Mouse (Mus musculus): ENCODE measurements around the gene Ccdc80. TPM values are rescaled to one million over a fixed set of nuclear protein-coding genes. Genes with fewer than 3 reads are reported as not detected.

Ccdc80 gene
- polyA plus RNA-seq (2016; fragmentation: Nextera tagmentation; extraction: Ambion mirVana): 49.4 and 51.1 TPM in 2 replicates

DNA sequence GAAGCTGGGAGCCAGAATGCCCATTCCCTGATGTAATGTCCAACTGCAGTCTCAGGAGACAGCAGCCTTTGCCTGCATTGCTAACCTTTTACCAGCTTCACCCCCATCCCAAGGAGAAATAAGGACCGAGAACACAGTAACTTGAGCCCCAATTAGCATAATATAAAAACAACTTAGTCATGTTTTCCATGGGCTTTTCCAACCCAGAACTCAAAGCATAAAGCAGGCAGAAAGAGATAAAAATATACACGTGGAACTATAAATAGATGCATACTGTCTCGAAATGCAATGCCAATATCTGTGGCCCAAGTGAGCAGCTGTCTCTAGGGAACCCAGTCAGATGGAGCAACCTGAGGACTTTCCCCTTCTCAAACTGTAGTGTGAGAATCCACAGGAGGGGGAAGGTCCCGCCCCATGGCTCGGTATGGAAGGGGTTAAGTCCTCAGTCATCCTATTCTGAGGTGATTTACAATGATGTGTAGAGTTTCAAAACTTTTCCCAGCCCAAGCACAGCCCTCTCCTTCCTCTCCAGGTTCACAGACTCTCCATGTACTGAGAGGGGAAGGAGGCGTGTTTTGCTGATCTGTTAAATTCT lies at the start of gene Ccdc80:
Gene Ccdc80, plus strand, starts transcription at position 266 of the 595 bp plus-strand sequence.
- H3K9ac ChIP-seq (replicated peaks): peak within 1 kb of the TSS; percentile 74
- no peaks in the 10 kb centered on the region for H3K27me3 ChIP-seq
- H3K4me2 ChIP-seq: peak within 1 kb of the TSS; percentile 77
- H3K36me3 ChIP-seq: no peaks in the 10 kb centered on the region
- WGBS: 16% methylated on average over 6 of the region's 6 CpGs
- H3K27ac ChIP-seq: peak within 1 kb of the TSS; percentile 87
- ATAC-seq (ENCODE audit: insufficient number of reproducible peaks, insufficient read depth, low FRiP score, low TSS enrichment, low read depth): peak; percentile 83
- H3K4me1 ChIP-seq (replicated peaks): peaks cover 49% of the 10 kb centered on the region
- H3K9me3 ChIP-seq: no peaks in the 10 kb centered on the region
- H3K4me3 ChIP-seq (replicated peaks): peak within 1 kb of the TSS; percentile 55

DNA sequence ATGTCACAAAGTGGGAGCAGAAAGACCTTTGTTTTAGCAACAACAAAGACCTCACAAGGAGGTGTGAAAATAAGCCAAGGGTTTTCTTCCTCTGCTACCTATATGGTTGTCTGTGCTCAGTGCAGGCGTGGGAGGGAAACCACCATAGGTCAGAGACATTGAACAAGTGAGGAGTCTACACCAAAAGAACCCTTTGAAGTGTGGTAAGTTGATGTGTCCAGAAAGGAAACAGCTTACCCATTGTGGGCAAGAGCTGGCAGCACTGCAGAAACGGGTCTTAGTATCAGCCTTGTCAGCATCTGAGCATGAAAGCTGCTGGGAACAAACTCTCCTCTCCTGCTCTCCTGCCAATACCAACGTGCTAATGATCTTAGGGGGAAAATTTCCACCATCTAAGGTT lies 48.4 kb upstream of the Ccdc80 start:
- Histone ChIP-seq H3K9ac (replicated peaks) (no peak overlapping the region), H3K4me2 (no peak overlapping the region), H3K9me3 (no peaks in the 10 kb centered on the region), H3K27ac (no peak overlapping the region), H3K36me3 (no peaks in the 10 kb centered on the region), H3K27me3 (no peaks in the 10 kb centered on the region), H3K4me1 (replicated peaks) (no peaks in the 10 kb centered on the region), H3K4me3 (replicated peaks) (no peak overlapping the region)
- 43% methylated on average over 3 of the region's 3 CpGs for WGBS
- ATAC-seq (ENCODE audit: insufficient number of reproducible peaks, insufficient read depth, low FRiP score, low TSS enrichment, low read depth): no peak

DNA sequence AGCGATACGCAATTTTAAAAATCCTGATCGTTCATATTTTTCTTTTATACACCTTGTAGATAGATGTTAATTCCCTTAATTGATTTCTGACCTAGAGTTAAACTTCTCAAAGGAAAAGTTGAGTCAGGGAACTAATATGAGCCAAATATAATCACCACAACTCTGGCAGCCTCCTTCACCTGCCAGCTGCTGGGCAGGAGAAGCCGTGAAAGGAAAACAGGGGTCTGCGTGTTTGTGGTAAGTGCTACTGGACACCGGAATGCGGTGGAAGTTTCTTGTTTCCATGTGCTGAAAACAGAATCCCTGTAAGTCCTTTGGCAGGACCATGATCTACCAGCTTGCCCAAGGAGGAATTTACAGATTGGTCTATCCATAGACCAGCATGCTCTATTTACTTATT lies 36.0 kb upstream of the Ccdc80 start:
- 85% methylated on average over 7 of the region's 7 CpGs for WGBS
- Histone ChIP-seq H3K9ac (replicated peaks) (no peak overlapping the region), H3K27me3 (no peaks in the 10 kb centered on the region), H3K27ac (no peak overlapping the region), H3K4me3 (replicated peaks) (no peak overlapping the region), H3K4me1 (replicated peaks) (no peaks in the 10 kb centered on the region), H3K36me3 (no peaks in the 10 kb centered on the region), H3K4me2 (no peak overlapping the region), H3K9me3 (no peaks in the 10 kb centered on the region)
- no peak for ATAC-seq (ENCODE audit: insufficient number of reproducible peaks, insufficient read depth, low FRiP score, low TSS enrichment, low read depth)

DNA sequence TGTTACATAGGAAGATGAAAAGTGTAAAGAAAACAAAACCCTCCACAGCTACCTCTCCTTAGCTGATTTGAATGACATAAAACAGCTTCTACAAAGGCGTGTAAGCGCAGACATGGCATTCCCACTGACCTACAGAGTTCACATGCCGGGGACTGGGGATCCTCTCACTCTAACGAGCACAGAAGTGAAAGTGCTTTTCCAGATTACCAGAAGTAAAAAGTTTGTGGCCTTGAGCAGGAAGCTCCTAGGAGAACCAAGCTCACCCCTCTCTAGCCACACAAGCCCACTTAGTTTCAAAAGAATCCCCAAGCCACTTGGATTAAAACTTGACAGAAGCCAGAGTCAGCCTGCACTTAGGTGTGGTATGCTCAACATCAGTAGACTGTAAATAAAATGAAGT lies 35.3 kb upstream of the Ccdc80 start:
- no peak overlapping the region for H3K27ac ChIP-seq
- H3K4me3 ChIP-seq (replicated peaks): no peak overlapping the region
- 45% methylated on average over 4 of the region's 4 CpGs for WGBS
- H3K4me2 ChIP-seq: no peak overlapping the region
- no peaks in the 10 kb centered on the region for H3K4me1 ChIP-seq (replicated peaks)
- H3K27me3 ChIP-seq: no peaks in the 10 kb centered on the region
- H3K36me3 ChIP-seq: no peaks in the 10 kb centered on the region
- no peak overlapping the region for H3K9ac ChIP-seq (replicated peaks)
- no peaks in the 10 kb centered on the region for H3K9me3 ChIP-seq
- no peak for ATAC-seq (ENCODE audit: insufficient number of reproducible peaks, insufficient read depth, low FRiP score, low TSS enrichment, low read depth)

DNA sequence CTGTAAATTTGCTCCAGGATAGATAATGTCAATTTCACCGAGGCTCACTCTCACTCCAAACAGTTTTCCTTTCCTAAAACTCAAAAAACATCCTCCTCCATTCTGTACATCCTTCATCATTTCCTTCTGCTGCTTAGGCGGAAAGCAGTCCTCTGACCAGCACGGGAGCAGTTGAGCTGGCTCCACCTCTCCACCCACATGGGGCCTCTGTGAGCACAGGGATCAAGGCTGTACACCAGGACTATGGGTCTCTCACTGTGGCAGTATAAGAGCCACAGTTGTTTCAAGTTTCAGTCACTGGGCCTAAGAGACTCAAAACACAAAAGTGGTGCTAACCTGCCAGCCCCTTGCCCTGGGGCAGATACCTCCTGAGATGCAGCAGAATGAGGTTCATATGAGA lies 32.1 kb upstream of the Ccdc80 start:
- no peaks in the 10 kb centered on the region for H3K4me1 ChIP-seq (replicated peaks)
- no peak overlapping the region for H3K4me2 ChIP-seq
- H3K27me3 ChIP-seq: no peaks in the 10 kb centered on the region
- 53% methylated on average over 3 of the region's 3 CpGs for WGBS
- H3K9ac ChIP-seq (replicated peaks): no peak overlapping the region
- no peaks in the 10 kb centered on the region for H3K36me3 ChIP-seq
- no peaks in the 10 kb centered on the region for H3K9me3 ChIP-seq
- H3K4me3 ChIP-seq (replicated peaks): no peak overlapping the region
- ATAC-seq (ENCODE audit: insufficient number of reproducible peaks, insufficient read depth, low FRiP score, low TSS enrichment, low read depth): no peak
- H3K27ac ChIP-seq: no peak overlapping the region

DNA sequence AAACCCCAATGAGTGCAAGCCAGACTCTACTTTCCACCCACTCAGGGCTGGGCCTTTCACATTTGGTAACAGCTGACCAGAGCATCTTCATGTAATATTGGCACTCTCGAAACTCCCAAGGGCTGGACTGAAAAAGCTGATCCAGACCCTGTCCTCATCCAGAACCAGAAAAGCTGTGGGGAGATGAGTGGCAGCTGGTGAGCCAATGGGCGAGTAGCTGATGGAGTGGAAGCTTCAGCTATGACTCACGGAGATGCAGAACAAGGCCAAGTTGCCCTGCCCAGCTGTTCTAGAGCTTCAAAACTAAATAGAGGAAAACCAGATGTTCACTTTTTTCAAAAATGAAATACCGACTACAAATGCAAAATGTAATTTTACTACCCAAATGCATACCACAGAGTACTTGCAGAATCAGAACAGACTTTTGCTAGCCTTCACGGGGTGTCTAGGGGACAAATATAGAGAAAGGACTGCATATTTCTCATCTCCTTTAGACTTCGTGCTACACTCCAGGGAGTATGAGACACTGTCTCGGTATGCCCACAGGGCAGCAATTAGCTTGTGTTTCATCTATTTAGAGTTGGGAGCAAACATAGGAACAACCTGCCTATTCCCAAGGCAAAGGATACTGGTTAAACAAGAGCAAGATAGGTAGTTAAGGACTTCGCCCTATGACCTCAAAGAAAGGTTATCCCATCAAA lies 22.7 kb upstream of the Ccdc80 start:
- Histone ChIP-seq H3K4me2 (no peak overlapping the region), H3K27me3 (no peaks in the 10 kb centered on the region), H3K36me3 (no peaks in the 10 kb centered on the region), H3K27ac (no peak overlapping the region), H3K9ac (replicated peaks) (no peak overlapping the region), H3K9me3 (no peaks in the 10 kb centered on the region), H3K4me1 (replicated peaks) (no peaks in the 10 kb centered on the region), H3K4me3 (replicated peaks) (no peak overlapping the region)
- ATAC-seq (ENCODE audit: insufficient number of reproducible peaks, insufficient read depth, low FRiP score, low TSS enrichment, low read depth): no peak
- 78% methylated on average over 8 of the region's 8 CpGs for WGBS

DNA sequence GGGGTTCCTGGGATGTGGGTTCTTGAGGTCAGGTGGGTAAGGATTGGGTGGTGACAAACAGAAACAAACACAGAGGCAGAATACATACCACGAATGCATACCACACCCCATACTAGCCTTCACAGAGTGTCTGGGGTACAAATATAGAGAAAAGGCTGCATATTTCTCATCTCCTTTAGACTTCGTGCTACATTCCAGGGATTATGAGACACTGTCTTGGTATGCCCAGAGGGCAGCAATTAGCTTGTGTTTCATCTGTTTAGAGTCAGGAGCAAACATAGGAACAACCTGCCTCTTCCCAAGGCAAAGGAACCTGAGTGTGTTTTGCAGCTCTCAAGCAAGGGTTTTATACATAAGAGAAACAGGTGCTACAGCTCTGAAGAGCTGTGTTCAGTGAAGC lies 21.8 kb upstream of the Ccdc80 start:
- 75% methylated on average over 2 of the region's 2 CpGs for WGBS
- no peaks in the 10 kb centered on the region for H3K36me3 ChIP-seq
- no peak overlapping the region for H3K4me2 ChIP-seq
- H3K27me3 ChIP-seq: no peaks in the 10 kb centered on the region
- no peak overlapping the region for H3K4me3 ChIP-seq (replicated peaks)
- H3K9ac ChIP-seq (replicated peaks): no peak overlapping the region
- H3K4me1 ChIP-seq (replicated peaks): no peaks in the 10 kb centered on the region
- no peaks in the 10 kb centered on the region for H3K9me3 ChIP-seq
- no peak for ATAC-seq (ENCODE audit: insufficient number of reproducible peaks, insufficient read depth, low FRiP score, low TSS enrichment, low read depth)
- no peak overlapping the region for H3K27ac ChIP-seq

DNA sequence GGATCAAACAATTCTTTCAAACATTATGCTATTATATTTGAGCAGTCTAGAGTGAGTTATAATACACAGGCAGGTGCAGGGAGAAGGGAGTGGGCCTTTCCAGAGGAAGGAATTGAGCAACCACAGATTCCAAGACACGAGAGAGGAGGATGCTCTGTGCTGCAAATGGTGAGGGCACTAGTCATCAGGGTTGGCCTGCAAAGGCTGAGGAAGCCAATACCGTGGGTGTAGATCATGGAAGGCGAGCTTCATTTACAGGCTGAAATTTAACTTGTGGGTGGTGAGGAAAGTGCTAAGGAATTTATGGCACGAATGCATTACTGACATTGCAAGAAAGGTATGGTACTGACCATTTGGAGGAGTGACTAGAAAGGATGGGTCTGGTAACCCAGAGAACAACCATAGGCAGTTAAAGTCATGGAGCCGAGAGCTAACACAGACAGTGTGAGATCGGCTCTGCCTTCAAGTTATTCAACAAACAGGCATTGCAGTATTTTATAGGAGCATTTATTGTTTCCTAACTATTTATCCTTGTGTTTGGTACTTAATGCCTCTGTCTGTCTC lies 15.6 kb upstream of the Ccdc80 start:
- Histone ChIP-seq H3K4me3 (replicated peaks) (no peak overlapping the region), H3K9me3 (no peaks in the 10 kb centered on the region), H3K36me3 (no peaks in the 10 kb centered on the region), H3K27ac (no peak overlapping the region), H3K27me3 (no peaks in the 10 kb centered on the region), H3K9ac (replicated peaks) (no peak overlapping the region), H3K4me1 (replicated peaks) (no peaks in the 10 kb centered on the region), H3K4me2 (no peak overlapping the region)
- no peak for ATAC-seq (ENCODE audit: insufficient number of reproducible peaks, insufficient read depth, low FRiP score, low TSS enrichment, low read depth)
- 63% methylated on average over 6 of the region's 6 CpGs for WGBS

DNA sequence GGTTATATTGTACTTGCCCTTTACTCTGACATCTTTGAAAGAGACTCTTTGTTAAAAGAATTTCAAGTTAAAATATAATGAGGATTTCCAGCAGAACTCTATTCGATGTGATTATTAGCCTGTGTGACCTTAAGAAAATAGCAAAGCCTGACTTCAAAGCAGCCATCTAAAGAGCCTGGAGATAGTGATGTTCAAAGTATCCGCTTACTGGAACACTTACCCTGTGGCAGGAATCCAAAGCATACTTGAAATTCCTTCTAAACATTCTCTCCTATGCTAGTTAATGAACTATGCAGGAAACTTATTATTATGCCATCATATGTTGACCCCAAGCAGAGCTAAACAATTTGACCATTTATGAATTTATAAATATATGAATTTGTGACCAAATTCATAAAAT lies 13.9 kb upstream of the Ccdc80 start:
- Histone ChIP-seq H3K4me1 (replicated peaks) (no peaks in the 10 kb centered on the region), H3K9ac (replicated peaks) (no peak overlapping the region), H3K27ac (no peak overlapping the region), H3K27me3 (no peaks in the 10 kb centered on the region), H3K4me2 (no peak overlapping the region), H3K4me3 (replicated peaks) (no peak overlapping the region), H3K9me3 (no peaks in the 10 kb centered on the region), H3K36me3 (no peaks in the 10 kb centered on the region)
- WGBS: 47% methylated on average over 2 of the region's 2 CpGs
- no peak for ATAC-seq (ENCODE audit: insufficient number of reproducible peaks, insufficient read depth, low FRiP score, low TSS enrichment, low read depth)

DNA sequence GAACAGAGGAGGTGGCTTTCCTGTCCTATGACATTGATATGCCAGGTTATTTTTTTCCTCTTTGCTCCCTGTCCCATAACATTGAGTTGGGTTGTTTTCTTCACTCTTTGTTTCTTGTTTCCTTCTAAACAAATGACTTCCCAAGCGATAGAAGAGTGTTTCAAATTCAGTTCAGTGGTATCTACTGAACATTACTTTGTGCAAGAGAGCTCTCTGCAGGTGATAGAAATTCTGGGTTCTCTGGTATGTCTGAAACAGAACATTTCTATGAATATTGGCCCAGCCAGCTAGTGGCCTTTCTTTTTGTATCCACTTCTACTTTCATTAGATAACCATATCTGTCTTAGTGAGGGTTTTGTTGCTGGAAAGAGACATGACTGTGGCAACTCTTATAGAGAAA lies 4.4 kb upstream of the Ccdc80 start:
- no peak overlapping the region for H3K4me3 ChIP-seq (replicated peaks)
- no peak for ATAC-seq (ENCODE audit: insufficient number of reproducible peaks, insufficient read depth, low FRiP score, low TSS enrichment, low read depth)
- no peak overlapping the region for H3K4me2 ChIP-seq
- no peaks in the 10 kb centered on the region for H3K9me3 ChIP-seq
- H3K9ac ChIP-seq (replicated peaks): no peak overlapping the region
- no peaks in the 10 kb centered on the region for H3K36me3 ChIP-seq
- H3K27me3 ChIP-seq: no peaks in the 10 kb centered on the region
- H3K27ac ChIP-seq: no peak overlapping the region
- WGBS: 72% methylated on average over 1 of the region's 1 CpGs
- H3K4me1 ChIP-seq (replicated peaks): peaks cover 10% of the 10 kb centered on the region

DNA sequence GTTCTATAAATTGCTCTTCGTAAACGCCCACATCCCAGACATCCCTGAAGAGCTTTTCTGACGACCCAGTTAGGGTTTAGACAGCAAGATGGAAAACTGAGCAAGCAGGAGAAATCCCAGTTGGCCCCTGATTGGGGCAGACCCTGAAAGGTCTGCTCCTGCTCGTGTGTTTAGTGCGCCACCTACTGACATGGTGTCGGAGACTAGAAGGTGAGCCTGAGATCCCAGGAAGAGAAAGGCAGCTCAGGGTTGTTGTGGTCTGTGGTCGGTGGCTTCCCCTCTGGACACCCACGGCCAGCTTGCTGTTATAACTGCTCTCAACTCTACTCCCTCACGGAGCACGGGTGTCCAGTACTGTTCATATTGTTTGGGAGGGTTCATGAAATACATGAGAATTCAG lies 3.2 kb upstream of the Ccdc80 start:
- 8% methylated on average over 10 of the region's 10 CpGs for WGBS
- no peaks in the 10 kb centered on the region for H3K27me3 ChIP-seq
- no peaks in the 10 kb centered on the region for H3K36me3 ChIP-seq
- H3K4me1 ChIP-seq (replicated peaks): peaks cover 18% of the 10 kb centered on the region
- no peak overlapping the region for H3K4me3 ChIP-seq (replicated peaks)
- H3K27ac ChIP-seq: no peak overlapping the region
- no peak overlapping the region for H3K4me2 ChIP-seq
- ATAC-seq (ENCODE audit: insufficient number of reproducible peaks, insufficient read depth, low FRiP score, low TSS enrichment, low read depth): peak; percentile 63; the same call in 1 of the 2 replicates
- H3K9ac ChIP-seq (replicated peaks): no peak overlapping the region
- H3K9me3 ChIP-seq: no peaks in the 10 kb centered on the region

Data from limb, embryonic 12.5 days (tissue).